9 mouse cellular contexts compared by ENCODE assay signal in genomic region chrX:82814618-82815017, GRCm38 (mm10).
DNase-seq lines count a peak whose midpoint lies in the region; ATAC-seq and TF ChIP-seq lines count a peak whose summit lies in the region.
"Had no signal": no experiment of that assay in that cellular context is flagged by ENCODE, and none has a peak within 500 bp of the region (broad histone marks: within the 10 kb centered on the region; RNA-seq: fewer than 3 reads in every experiment).

No protein-coding gene starts in this region.

- DNase-seq in gastrocnemius, adult 2 months = no peak
- no peak for DNase-seq in gastrocnemius, adult 8-10 months (ENCODE audit: low spot score in 2 of 2)
- peak; percentile 9 for DNase-seq in embryo, embryonic 9.5 days (ENCODE audit: extremely low spot score)
- no peak for DNase-seq in cerebellum, adult 11-12 months
- DNase-seq in thymus, adult 2 months = no peak
- no peak for DNase-seq in c-Kit-positive CD71-positive TER-119-positive erythroid progenitor cells, embryonic 14.5 days (ENCODE audit: low spot score)

- H3K4me3 ChIP-seq in gastrocnemius, adult 2 months = peak overlapping the region; percentile 60
- peak overlapping the region; percentile 24; the same call in 1 of the 2 replicates for H3K4me3 ChIP-seq in intestine, embryonic 16.5 days (ENCODE audit: low read length)
- peak overlapping the region; percentile 38 for H3K4me3 ChIP-seq in midbrain, embryonic 15.5 days
- H3K4me3 ChIP-seq in thymus, adult 2 months (ENCODE audit: control insufficient read depth, insufficient read depth, low read length) = no peak overlapping the region
- H3K4me3 ChIP-seq: megakaryocyte, embryonic 14.5 days had no signal

- H3K27ac ChIP-seq in gastrocnemius, adult 2 months = no peak overlapping the region
- H3K27ac ChIP-seq in intestine, embryonic 16.5 days (ENCODE audit: low read length) = no peak overlapping the region
- no peak overlapping the region for H3K27ac ChIP-seq in midbrain, embryonic 15.5 days
- H3K27ac ChIP-seq in thymus, adult 2 months (ENCODE audit: control insufficient read depth, insufficient read depth, low read length) = no peak overlapping the region

- H3K4me1 ChIP-seq in intestine, embryonic 16.5 days (ENCODE audit: control insufficient read depth, insufficient read depth, low read length) = no peaks in the 10 kb centered on the region
- no peaks in the 10 kb centered on the region for H3K4me1 ChIP-seq in midbrain, embryonic 15.5 days
- H3K4me1 ChIP-seq in thymus, adult 2 months (replicated peaks; ENCODE audit: control insufficient read depth, insufficient read depth, low read length) = no peaks in the 10 kb centered on the region
- H3K4me1 ChIP-seq: megakaryocyte, embryonic 14.5 days had no signal

- no peaks in the 10 kb centered on the region for H3K9me3 ChIP-seq in intestine, embryonic 16.5 days (ENCODE audit: control insufficient read depth, low read length)
- H3K9me3 ChIP-seq in midbrain, embryonic 15.5 days = no peaks in the 10 kb centered on the region
- H3K9me3 ChIP-seq: megakaryocyte, embryonic 14.5 days had no signal

- no peak for ATAC-seq in intestine, embryonic 16.5 days
- ATAC-seq in midbrain, embryonic 15.5 days (replicated peaks) = peak; percentile 70; the same call in 1 of the 2 replicates

- TF ChIP-seq POLR2A in thymus, adult 2 months (IDR thresholded peaks at IDR 0.05; ENCODE audit: control insufficient read depth, extremely low read depth, insufficient read depth, low read length, poor library complexity) = no peak

- no peaks in the 10 kb centered on the region for H3K27me3 ChIP-seq in intestine, embryonic 16.5 days (replicated peaks; ENCODE audit: control insufficient read depth, insufficient read depth, low read length)
- no peaks in the 10 kb centered on the region for H3K27me3 ChIP-seq in midbrain, embryonic 15.5 days (replicated peaks)
- H3K27me3 ChIP-seq in thymus, adult 2 months (ENCODE audit: control insufficient read depth, insufficient read depth, low read length) = no peaks in the 10 kb centered on the region
- H3K27me3 ChIP-seq: megakaryocyte, embryonic 14.5 days had no signal

- H3K9ac ChIP-seq in intestine, embryonic 16.5 days (ENCODE audit: low read depth, low read length) = no peak overlapping the region
- peak overlapping the region; percentile 12; the same call in 1 of the 2 replicates for H3K9ac ChIP-seq in midbrain, embryonic 15.5 days

- no peak for TF ChIP-seq CTCF in gastrocnemius, adult 2 months (IDR thresholded peaks at IDR 0.05)
- no peak for TF ChIP-seq CTCF in thymus, adult 2 months (IDR thresholded peaks at IDR 0.05; ENCODE audit: borderline replicate concordance, control insufficient read depth, extremely low read depth, insufficient read depth, low read length, poor library complexity)

- 20% methylated on average over 11 of the region's 11 CpGs for WGBS in intestine, embryonic 16.5 days
- WGBS in midbrain, embryonic 15.5 days = 29% methylated on average over 11 of the region's 11 CpGs
- 21% methylated on average over 11 of the region's 11 CpGs for WGBS in thymus, adult 2 months

- H3K36me3 ChIP-seq in intestine, embryonic 16.5 days (ENCODE audit: control insufficient read depth, insufficient read depth, low read length) = no peaks in the 10 kb centered on the region
- no peaks in the 10 kb centered on the region for H3K36me3 ChIP-seq in midbrain, embryonic 15.5 days (replicated peaks)
- no peaks in the 10 kb centered on the region for H3K36me3 ChIP-seq in thymus, adult 2 months (ENCODE audit: control insufficient read depth, insufficient read depth, low read length)

- intact Hi-C loops in gastrocnemius, adult 2 months (cut with DNase I) = no loop called here

- peak overlapping the region; percentile 37; the same call in 1 of the 2 replicates for H3K4me2 ChIP-seq in intestine, embryonic 16.5 days (ENCODE audit: low read depth, low read length)
- peak overlapping the region; percentile 44 for H3K4me2 ChIP-seq in midbrain, embryonic 15.5 days
